Mouse (Mus musculus) yolk sac, embryonic 10.5 days (tissue): ENCODE measurements around the gene Pgls.

Experiments used
- DNase-seq: peaks from one replicate; pipeline ENCODE4 v3.0.0-alpha.2; 2017; ENCODE audit warnings: low spot score

Pgls gene

DNA sequence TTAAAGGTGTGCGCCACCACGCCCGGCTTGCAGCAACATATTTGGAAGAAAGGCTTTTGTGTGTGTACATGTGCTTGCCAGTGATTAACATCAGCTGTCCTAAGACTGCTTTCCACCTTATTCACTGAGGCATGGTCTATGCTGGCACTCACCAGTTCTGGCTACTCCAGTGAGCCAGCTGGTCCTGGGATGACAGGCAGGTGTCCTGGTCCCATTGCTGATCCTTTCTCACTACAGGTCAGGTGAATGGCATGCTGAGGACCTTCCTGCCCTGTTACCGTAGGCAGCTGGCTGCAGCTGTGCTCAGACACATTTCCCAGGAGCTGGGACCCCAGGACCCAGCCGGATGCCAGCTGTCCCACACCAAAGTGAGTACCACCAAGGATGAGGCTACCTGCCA, 6.9 kb downstream of the Pgls start:
- DNase-seq: no peak

DNA sequence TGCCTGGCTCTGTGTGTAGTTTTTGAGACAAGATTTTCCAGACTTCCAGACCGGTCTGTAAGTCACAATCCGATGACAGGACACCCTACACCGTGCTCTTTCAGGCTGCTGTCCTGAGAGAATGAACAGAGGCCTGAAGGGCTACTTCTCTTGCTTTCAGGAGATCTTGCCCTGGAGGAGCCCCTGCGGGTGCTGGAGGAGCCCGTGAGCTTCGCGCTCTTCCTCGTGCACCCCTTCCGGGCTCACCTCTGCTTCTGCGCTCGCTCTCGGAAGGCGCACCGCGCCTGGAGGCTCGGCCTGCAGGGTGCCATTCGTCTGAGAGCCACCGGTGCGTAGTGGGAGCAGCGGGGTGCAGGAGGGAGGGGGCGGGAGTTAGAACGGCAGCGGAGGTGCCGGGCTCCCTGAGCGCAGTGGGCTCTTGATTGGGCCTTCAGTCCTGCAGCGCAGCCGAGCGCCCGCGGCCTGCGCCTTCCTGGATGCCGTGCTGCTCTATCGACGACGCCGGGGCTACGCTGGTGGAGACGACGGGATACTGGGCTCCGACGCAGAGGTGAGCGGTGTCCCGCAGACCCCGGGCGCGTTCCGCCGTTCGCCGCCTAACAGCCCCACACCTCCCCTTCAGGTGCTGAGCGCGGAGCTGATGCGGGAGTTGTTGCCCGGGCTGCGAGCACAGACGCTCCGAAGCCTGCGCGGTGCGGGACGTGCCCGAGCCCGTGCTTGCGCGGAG, 10.1 kb downstream of the Pgls start:
- DNase-seq: peak; percentile 12

DNA sequence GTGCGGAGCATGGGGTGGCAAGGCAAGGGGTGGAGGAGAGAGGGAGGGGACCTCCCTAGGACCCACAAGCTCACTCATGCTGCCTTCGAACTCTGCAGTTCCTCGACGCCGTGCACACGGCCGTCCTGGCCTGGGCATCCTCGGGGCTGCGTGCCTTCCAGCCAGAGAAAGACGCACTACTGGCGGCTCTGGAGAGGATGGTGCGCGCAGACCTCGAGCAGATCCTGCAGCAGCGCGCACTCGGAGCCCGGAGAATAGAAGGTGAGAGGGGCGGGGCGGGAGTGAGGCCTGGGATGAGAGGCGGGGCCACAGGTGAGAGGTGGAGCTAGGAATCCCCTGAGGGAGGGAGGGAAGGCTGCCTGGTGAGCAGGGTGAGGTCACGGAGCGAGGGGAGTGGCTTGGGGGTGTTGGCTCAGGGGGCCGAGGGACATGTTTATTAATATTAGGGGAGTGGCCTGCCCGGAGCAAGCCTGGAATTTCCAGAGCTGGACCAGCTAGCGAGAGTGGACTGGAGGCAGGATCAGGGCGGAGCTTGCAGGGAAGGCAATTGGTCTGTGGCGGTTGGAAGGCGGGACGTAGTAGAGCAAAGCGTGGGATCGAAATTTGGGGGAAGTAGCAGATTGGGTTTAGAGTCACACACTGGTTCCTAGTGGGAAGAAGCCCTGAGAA, 10.8 kb downstream of the Pgls start:
- DNase-seq: peak; percentile 90

DNA sequence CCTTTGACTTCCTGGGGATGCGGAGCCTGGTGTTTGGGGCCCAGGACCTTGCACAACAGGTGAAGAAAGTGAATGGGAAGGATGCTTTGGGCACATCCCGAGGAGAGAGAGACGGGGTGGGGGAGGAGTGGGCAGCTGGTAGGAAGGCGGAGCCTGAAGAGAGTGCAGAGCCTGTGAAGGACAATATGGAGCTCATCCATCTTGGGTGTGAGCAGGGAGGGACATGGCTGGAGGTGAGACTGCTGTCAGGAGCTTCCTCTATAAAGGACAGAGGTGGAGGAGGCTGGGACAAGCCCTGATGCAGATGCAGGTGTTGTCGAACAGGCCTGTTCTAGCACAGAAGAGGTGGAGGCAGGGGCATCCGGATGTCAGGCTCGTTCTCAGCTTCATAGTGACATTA, 12.0 kb downstream of the Pgls start:
- DNase-seq: no peak

DNA sequence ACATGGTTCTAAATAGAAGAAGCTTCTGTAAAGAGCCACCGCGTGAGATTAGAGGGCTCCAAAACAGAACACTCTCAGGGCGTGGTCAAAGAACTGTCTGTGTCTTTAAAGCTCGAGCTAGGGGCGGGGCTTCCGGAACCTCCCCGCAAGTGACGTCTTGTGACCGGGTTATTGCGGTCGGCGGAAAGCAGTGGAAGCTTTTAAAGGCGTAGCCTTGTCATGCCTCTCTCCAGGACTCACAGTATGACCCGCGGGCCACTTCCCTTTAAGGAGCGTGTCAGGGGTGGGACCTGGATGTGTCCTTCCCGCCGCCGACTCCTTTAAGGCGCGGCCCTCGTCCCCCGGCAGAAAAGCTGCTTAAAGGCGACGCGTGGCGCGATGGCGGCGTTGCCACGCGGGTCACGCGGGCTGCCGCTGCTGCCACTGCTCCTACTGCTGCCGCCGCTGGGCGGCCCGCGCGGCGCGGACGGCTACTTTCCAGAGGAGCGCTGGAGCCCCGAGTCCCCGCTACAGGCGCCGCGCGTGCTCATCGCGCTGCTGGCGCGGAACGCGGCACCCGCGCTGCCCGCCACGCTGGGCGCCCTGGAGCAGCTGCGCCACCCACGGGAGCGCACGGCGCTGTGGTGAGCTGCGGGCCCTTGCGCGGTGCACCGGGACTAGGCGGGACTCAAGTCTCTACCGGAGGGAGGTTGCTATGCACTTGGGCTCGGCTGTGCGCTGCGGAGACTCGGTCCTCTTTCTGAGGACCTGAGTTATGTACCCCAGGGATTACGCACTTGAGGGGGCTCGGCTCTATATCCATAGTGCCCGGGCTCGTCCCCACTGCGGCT, 19.1 kb downstream of the Pgls start, which contains the start of gene Colgalt1:
TSS of gene Colgalt1 (plus strand) at position 177 of the 830 bp plus-strand sequence.
- peak; percentile 96 for DNase-seq

DNA sequence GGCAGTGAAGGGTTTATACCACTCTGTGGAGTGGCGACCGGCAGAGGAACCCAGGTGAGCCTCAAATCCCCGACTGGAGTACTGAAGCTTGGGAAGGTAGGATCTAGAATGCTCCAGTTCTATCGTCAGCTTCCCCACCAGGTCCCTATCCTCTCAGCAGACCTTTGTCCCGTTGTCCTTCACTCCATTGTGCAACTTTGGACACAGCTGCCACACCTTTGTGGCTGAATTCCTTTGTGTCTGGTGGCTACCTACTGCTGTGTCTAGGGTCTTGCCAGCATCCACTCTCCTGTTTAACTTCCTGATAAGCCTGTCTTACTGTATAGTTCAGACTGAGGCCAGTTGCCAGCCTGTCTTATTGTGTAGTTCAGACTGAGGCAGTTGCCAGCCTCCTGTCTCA, 20.2 kb downstream of the Pgls start:
- DNase-seq: peak; percentile 74

DNA sequence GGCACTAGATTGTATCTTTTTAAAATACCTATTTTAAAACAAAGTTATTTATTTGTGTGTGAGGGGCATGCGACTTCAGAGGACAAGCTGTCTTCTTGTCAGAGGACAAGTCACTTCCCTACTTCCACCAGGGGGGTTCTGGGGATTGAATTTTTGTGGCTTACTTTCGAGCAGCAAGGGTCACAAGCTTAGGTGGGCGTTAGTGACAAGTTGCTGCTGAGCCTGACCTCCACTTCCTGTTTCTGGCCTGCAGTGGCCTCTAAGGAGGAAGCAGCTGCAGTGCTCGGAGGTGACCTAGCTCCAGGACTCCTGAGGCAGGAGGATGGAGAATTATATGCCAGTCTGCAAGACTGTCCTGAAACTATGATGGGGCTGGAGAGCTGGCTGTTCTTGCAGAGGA, 21.4 kb downstream of the Pgls start:
- DNase-seq: no peak

DNA sequence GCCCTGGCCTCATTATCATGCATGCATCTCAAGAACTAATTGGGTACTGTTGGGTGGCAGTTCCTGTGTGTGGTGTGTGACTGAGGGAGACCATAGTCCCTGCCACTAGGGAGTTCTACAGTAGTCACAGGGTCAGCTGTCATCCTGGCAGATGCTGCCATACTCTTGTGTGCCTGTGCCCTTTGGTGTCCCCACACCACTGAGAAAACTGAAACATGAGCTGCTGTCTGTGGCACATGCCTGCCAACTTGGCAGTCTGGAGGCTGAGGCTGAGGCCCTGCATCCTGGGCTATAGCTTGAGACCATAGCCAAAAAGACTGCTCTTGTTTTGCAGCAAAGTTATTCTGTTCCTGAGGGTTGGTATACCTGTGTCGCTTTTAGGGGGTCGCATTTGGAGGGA, 27.8 kb downstream of the Pgls start:
- no peak for DNase-seq

DNA sequence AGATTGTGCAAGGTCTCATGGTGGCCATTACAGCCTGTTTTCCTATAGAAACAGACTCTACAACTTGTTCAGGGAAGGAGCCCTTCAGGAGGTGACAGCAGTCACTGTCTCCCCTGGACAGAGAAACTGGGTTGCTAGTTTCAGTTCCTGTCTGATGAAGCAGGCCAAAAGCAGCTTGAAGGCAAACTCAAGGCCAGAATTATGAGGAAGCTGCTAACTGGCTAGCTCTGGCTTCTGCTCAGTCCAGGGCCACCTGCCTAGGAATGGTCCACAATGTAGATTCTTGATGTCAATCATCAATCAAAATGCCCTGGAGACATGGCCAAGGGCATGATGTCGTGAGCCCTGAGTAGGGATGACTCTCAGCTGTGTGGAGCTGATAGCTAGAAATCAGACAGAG, 33.1 kb downstream of the Pgls start:
- DNase-seq: no peak

DNA sequence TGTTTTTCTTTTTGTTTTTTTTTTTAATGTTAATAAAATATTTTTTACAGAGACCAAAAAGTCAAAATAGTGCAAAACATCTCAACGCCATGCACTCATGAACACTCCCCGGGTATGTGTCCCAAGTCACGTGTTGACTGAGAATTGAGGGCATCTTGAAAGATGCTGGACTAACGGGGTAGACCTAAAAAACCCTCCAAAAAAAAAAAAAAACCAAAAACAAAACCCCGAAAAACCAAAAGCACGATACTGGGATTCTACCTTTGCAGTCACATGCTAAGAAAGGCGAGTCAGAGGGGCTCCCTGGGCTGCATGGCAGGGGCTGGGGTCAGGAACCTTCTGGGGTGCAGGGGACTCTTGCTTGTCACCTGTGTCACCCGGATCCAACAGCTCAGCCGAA, 34.8 kb downstream of the Pgls start:
- no peak for DNase-seq

DNA sequence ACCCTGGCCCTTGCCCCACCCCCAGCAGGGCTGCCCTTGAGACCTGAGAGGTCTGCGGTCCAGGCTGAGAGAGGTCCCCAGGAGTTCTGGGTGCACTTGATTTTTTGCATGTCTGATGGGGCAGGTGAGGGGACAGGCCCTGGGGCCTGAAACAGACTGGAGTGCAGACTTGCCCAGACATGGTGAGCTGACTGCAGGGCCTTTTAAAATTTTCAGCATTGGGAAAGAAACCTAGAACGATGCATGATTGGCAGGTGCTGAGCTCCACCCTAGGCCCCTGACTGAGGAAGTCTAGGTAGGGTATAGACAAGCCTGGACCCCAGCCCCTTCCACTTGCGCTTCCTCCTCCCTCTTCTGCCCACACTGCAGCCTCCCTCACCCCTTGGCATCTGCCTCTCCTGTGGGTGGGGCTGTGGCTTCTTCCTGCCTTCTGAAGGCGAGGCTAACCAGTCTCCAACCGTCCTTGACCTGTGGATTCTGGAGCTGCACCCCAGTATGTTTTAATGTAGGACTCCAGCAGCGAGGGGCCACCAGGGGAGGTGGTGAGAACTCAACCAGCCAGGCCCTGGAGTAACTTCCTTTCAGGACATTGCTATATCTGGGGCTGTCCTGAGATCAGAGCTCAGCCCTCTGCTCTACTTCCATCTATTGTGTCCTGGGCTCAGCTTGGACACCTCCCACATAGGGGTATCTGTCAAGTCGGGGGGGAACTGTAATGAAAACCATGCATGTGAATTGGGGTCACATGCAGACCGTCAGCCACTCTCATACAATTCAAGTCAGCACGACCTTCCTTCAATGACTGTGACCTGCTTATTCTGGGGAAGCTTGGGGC, 35.5 kb downstream of the Pgls start:
- no peak for DNase-seq

DNA sequence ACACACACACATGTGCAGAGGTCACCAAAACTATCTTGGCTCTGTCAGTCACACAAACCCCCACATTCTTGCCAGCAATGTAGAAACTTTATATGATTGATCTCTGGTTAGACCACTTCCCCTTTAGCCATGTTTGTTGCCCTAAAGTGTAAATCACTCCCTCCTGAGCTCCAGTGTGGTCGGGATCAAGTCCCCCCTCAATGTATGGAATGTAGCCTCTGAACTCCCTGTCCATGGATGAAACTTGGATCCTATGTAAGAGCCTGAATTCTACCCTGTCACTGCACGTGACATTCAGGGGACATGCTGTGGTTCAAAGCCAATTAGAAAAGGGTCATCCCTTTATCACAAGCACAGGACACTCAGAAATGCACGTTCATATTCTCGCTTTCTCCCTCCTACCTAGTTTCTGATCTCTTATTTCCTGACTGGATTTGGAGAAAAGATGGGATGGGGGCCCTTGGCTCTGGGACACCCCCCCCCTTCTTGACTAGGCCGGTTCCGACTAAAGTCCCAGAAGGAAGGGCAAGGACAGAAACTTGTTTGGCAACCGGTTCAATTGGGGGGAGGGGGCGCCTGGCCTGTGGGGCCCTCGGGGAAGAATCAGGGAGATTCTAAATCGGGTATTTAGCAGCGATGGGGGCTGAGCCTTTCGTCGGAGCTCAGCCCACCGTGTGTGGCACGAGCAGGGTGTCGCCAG, 36.6 kb downstream of the Pgls start:
- DNase-seq: no peak

DNA sequence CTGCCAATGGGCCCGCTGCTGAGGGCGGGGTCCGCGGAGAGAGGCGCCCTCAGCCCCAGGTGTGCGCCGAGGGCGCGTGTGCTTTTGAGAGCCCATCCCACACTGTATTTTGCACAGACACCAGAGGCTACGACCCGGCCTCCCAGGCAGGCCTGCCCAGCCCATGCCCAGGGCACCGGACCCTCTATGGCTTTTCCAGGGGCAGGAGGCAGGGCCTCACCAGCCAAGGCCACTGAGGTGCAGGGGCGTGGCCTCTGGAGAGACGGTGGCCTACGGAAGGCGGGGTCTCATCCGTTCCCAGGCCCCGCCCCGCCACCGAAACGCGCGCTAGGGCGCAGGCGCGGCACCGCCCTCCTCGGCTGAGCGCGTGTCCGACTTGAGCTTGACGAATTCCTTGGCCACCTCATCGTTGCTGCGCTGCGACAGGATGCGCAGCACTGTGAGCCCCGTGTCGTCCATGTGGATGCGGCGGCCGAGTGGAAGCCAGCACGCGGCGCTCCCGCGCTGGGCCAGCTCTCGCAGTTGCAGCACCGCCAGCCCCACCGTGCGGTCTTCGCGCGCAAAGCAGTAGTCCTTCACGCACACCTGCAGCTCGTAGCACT, 37.2 kb downstream of the Pgls start:
- peak; percentile 89 for DNase-seq

DNA sequence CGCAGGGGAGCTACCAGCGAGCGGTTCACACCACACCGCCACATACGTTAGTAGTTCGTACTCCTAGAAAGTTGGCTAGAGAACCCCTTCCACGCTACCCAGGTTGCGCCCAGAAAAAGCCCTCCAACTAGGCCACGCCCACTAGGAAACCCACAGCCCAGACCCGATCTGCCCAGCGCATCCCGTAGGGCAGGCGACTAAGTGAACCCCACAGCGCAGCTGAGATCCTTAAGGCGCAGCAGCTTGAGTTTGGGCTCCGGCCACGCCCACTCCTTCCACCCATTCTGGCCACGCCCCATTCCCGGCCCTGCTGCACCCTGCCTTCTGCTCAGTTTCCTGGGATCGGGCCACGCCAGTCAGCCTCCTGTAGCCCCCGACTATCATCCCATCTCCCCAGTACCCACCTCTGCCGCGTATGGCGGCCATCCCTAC, 37.8 kb downstream of the Pgls start:
- DNase-seq: no peak

DNA sequence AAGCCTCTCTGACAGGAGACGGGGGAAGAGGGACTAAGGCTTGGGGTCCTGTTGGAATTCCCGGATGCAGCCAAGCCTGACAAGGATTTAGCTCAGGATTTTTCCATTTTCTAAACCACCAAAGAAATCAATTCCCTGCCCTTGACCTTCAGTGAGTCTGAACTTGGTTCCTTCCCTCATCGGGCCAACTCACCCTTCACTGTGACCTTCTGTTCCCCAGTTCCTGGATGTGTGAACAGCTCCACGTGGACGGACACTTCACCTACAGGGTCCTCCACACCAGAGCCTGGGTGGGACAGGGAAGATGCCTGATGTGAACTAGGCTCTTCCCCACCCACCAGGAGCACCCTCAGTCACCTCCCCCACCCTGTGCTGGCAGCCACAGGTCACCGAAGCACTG, 38.8 kb downstream of the Pgls start:
- DNase-seq: no peak

DNA sequence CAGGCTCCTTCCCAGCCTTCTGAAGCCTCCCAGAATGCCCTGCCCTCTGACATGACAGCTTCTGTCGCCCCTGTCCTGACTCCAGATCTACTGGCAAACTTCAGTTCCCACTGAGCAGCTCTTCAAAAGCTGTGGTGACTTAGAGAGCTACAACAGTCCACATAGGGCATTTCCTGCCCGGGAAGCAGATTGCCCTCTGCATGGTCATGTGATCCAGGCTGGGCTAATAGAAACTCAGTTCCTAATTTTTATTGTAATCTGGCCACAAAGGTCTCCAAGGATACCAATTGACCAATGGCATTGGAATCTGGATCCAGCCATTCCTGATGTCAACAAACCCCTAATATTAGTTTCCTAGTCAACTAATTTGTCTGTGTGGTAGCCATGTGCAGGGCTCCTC, 39.9 kb downstream of the Pgls start:
- no peak for DNase-seq

DNA sequence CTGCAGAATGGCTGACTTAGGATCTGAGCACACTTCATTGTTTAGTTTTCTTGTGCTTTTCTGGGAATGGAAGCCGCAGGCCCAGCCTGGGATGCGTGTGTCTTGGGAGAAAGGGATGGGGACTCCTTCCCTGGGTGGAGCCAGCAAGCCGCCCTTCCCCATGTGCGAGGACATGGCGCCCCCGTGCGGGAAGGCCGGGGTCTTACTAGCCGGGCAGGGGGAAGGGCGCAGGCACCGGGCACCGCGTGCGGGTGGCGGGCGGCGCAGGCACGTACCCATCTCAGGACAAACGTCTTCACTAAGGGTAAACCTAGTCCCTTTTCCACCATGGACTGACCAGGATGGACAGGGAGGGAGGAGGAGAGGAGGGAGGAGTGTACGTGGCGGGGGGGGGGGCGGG, 41.2 kb downstream of the Pgls start:
- DNase-seq: peak; percentile 23

DNA sequence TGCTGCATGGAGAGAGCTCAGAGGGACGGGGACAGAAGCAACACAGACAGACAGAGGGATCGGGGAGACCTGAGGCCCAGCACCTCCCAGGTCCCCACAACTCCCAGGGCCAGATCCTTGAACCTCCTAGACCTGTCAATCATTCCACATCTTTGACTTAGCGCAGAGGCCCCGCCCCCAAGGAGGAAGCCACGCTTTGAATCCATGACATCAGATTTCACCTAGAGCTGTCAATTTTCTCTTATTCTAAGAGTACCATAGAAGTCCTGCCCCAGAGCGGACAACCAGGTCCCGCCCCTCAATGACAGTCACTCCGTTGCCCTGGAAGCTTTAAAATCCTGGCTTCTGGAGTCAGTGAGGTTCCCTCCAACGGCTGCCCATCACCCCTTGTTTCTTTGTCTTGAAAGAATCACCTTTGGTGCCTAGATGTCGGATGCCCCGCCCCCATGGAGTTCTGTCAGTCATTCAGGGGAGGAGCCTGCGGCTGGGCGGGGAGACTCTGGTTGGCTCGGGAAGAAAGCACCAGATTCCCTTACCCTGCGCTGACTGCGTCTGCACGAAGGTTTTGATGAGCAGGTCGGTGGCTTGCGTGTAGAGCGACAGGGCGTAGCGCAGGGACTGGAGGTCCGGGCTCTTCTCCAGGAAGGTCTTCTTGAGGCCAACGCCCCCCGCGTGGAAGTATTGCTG, 42.1 kb downstream of the Pgls start:
- DNase-seq: peak; percentile 57

DNA sequence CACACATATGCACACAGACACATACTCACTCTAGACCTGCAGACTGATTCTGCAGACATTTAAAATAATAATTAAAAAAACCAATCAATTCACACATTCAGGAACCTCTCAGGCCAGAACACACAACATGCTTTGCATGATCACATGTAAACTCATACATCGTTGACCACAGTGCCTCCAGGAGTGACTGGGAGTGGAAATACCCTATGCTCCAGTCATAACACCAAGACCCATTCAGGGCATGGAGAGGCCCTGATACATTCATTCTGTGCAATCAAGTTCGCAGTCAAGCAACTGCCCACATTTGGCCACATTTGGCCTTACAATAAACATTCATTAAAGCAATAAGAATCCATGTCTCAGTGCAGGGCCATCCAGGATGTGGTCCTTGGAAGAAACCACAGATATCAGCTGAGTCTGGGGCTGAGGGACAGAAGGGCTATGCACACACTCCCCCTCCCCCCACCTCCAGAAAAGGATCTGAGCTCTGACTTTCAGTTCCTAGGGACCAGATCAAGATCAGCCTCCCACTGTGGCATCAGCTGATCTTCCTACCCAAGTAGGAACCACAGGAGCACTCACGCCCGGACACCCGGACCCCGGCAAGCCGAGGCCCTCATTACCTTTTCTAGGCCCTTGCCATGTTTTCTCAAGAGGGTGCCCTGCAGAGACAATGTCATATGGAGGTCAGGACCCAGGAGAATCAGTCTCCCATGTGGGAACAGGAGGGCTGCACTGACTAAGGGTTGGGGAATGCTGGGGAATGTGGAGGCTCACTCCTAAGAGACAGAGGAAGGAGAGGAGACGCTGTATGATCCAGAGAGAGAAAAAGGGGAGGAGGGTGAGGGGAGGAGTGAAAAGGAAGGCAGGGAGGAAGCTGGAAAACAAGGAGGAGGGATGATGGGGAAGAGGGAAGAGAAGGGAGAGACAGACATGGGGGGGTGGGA, 45.4 kb downstream of the Pgls start:
- no peak for DNase-seq
